Mouse (Mus musculus) ES-Bruce4 (cell line): ENCODE data around the gene Tmem212.

Source experiments
- CTCF ChIP-seq: IDR thresholded peaks from one replicate; pipeline ENCODE4 v1.8.1; 2011; ENCODE audit warnings: low read depth, low read length
- EP300 ChIP-seq: IDR thresholded peaks from 2 replicates; pipeline ENCODE4 v1.6.1; 2011; ENCODE audit warnings: low read depth, low read length; ENCODE audit not compliant: insufficient read depth

DNA sequence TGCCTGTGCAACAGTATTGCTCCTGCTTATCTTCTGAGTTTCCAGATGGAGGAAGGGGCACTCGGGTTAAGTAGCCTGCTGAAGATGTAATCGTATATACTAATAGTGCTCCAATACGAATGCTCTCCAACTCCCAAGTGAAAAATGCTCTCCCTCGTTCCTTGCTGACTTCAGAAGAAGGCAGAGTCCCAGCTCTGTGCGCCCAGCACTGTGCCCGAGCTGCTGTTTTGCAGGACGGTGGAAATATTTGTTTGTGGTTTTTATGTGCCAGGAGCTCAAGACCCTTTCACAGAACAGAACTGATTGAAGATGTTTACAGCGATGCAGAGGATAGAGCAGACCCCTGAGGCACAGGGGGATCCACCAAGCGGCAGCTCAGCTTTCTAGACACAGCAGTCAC, 55.9 kb downstream of the Tmem212 start:
- no peak for TF ChIP-seq CTCF
- no peak for TF ChIP-seq EP300
